Mouse (Mus musculus) cerebral cortex, adult 2 months (tissue): ENCODE measurements around the gene Slc26a8.

Experiments
- WGBS: fragments of 180-500 bp; shearing (Covaris S2); methylation state at CpG from one replicate; pipeline ENCODE4 v1.1.7; 2018; 5-methylcytosine and 5-hydroxymethylcytosine counted together

Slc26a8 gene

GRCm38 (mm10) chr17:28698672-28699071, 8.6 kb upstream of the Slc26a8 start:
- WGBS, result 53% methylated on average over 2 of the region's 2 CpGs

GRCm38 (mm10) chr17:28698245-28698644, 8.2 kb upstream of the Slc26a8 start:
- WGBS, result 23% methylated on average over 4 of the region's 4 CpGs

- 43% methylated on average over 13 of the region's 13 CpGs for WGBS
Observed at GRCm38 (mm10) chr17:28697290-28698195, 7.5 kb upstream of the Slc26a8 start.

- 38% methylated on average over 2 of the region's 2 CpGs for WGBS
Observed at GRCm38 (mm10) chr17:28696641-28697040, 6.6 kb upstream of the Slc26a8 start.

- WGBS, result 64% methylated on average over 4 of the region's 4 CpGs
Observed at GRCm38 (mm10) chr17:28694832-28695231, 4.8 kb upstream of the Slc26a8 start.

- WGBS, result 61% methylated on average over 2 of the region's 2 CpGs
Observed at GRCm38 (mm10) chr17:28694078-28694477, 4.0 kb upstream of the Slc26a8 start.

- WGBS, result 15% methylated on average over 3 of the region's 3 CpGs
Observed at GRCm38 (mm10) chr17:28693086-28693485, 3.1 kb upstream of the Slc26a8 start.

GRCm38 (mm10) chr17:28692341-28692710, 2.3 kb upstream of the Slc26a8 start:
- WGBS, result under 1% methylated on average over 18 of the region's 18 CpGs

GRCm38 (mm10) chr17:28691687-28692340, 1.8 kb upstream of the Slc26a8 start:
- WGBS, result under 1% methylated on average over 52 of the region's 53 CpGs

GRCm38 (mm10) chr17:28690776-28691686, 998 bp upstream of the Slc26a8 start, which contains the start of gene Mapk14:
Mapk14 (plus strand) TSS chr17:28691329.
- under 1% methylated on average over 86 of the region's 86 CpGs for WGBS

- WGBS, result 58% methylated on average over 4 of the region's 4 CpGs
Observed at GRCm38 (mm10) chr17:28687354-28687753, 2.7 kb downstream of the Slc26a8 start.

GRCm38 (mm10) chr17:28684631-28685030, 5.4 kb downstream of the Slc26a8 start:
- WGBS, result 76% methylated on average over 19 of the region's 19 CpGs

- 57% methylated on average over 1 of the region's 1 CpGs for WGBS
Observed at GRCm38 (mm10) chr17:28683601-28684000, 6.4 kb downstream of the Slc26a8 start.

GRCm38 (mm10) chr17:28682311-28683084, 7.5 kb downstream of the Slc26a8 start:
- WGBS, result 79% methylated on average over 13 of the region's 13 CpGs

- 73% methylated on average over 6 of the region's 6 CpGs for WGBS
Observed at GRCm38 (mm10) chr17:28659564-28659963, 30.5 kb downstream of the Slc26a8 start.

GRCm38 (mm10) chr17:28657936-28658335, 32.1 kb downstream of the Slc26a8 start:
- WGBS, result 20% methylated on average over 4 of the region's 4 CpGs

GRCm38 (mm10) chr17:28650268-28650667, 39.8 kb downstream of the Slc26a8 start:
- 76% methylated on average over 3 of the region's 3 CpGs for WGBS

GRCm38 (mm10) chr17:28648607-28649370, 41.2 kb downstream of the Slc26a8 start:
- 50% methylated on average over 6 of the region's 6 CpGs for WGBS

GRCm38 (mm10) chr17:28646221-28646620, 43.8 kb downstream of the Slc26a8 start:
- WGBS, result 82% methylated on average over 3 of the region's 3 CpGs

- WGBS, result 54% methylated on average over 4 of the region's 4 CpGs
Observed at GRCm38 (mm10) chr17:28644112-28644511, 45.9 kb downstream of the Slc26a8 start.
